Mouse (Mus musculus): ENCODE measurements around the gene Gna14. TPM values are rescaled to one million over a fixed set of nuclear protein-coding genes. Genes with fewer than 3 reads are reported as not detected.
A peak's percentile ranks its signal among the peaks of the same experiment; 100 is the strongest.

The Gna14 gene
- polyA plus RNA-seq (2012; ENCODE audit: insufficient read depth, insufficient read length, low replicate concordance, missing spikeins) = not detected in 2 replicates

DNA sequence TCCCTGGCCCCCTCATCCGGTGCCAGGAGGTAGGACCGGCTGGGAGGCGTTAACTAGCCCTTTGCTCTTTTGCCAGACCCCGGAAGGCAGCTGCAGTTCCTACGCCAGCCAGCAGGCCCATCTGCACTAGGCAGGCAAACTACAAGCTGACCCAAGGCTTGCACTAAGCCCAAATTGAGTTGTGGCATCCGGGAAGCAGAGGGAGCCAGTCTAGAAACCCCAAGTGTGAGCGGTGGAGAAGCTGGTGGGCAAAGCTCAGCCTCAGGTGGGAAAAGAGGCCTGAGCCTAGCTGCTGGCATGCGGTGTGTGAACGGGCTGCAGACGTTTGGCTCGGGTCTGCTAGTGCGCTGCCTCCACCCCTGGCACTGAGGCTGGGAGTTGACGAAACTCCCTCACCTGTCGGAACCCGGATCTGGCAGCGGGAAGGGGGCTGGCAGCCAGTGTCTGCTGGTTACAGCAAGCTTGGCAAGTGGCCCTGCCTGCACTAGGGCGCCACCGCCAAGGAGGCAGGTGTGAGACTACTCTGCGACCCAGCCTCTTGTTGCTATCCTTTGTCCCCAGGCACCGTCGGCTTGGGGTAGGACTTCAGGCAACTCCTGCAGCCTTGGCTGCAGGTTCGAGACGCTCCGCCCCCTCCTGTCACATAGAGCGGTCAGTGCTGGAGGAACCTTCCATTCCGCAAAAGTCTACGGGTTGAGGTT is at the start of gene Gna14:
Gene Gna14 (plus strand): TSS at position 232 of the 701 bp plus-strand sequence.
- Histone ChIP-seq H3K4me1 (ENCODE audit: control insufficient read depth, insufficient read depth, low read length) (peaks cover 18% of the 10 kb centered on the region), H3K27ac (ENCODE audit: insufficient read depth, low read depth, low read length) (no peak within 1 kb of the TSS), H3K4me3 (ENCODE audit: insufficient read depth, low read depth, low read length) (peak within 1 kb of the TSS; percentile 30)
- 3% methylated on average over 27 of the region's 27 CpGs for WGBS
- TF ChIP-seq POLR2A (IDR thresholded peaks at IDR 0.05; ENCODE audit: insufficient read depth, low read depth, low read length) (no peak), CTCF (IDR thresholded peaks at IDR 0.05; ENCODE audit: insufficient read depth, low read depth, low read length) (peak; percentile 57; the same call in 1 of the 2 replicates)

GRCm38 (mm10) chr19:16386514-16386913 is 49.0 kb upstream of the Gna14 start:
- 22% methylated on average over 6 of the region's 6 CpGs for WGBS
- Histone ChIP-seq H3K4me1 (ENCODE audit: control insufficient read depth, insufficient read depth, low read length) (peaks cover 8% of the 10 kb centered on the region; the same call in 1 of the 2 replicates), H3K27ac (ENCODE audit: insufficient read depth, low read depth, low read length) (no peak overlapping the region), H3K4me3 (ENCODE audit: insufficient read depth, low read depth, low read length) (no peak overlapping the region)
- TF ChIP-seq POLR2A (IDR thresholded peaks at IDR 0.05; ENCODE audit: insufficient read depth, low read depth, low read length) (no peak), CTCF (IDR thresholded peaks at IDR 0.05; ENCODE audit: insufficient read depth, low read depth, low read length) (no peak)

GRCm38 (mm10) chr19:16390192-16390795 is 45.3 kb upstream of the Gna14 start:
- TF ChIP-seq POLR2A (IDR thresholded peaks at IDR 0.05; ENCODE audit: insufficient read depth, low read depth, low read length) = no peak
- H3K4me1 ChIP-seq (ENCODE audit: control insufficient read depth, insufficient read depth, low read length) = peaks cover 6% of the 10 kb centered on the region; the same call in 1 of the 2 replicates
- no peak overlapping the region for H3K27ac ChIP-seq (ENCODE audit: insufficient read depth, low read depth, low read length)
- WGBS = 76% methylated on average over 6 of the region's 6 CpGs
- H3K4me3 ChIP-seq (ENCODE audit: insufficient read depth, low read depth, low read length) = no peak overlapping the region

DNA sequence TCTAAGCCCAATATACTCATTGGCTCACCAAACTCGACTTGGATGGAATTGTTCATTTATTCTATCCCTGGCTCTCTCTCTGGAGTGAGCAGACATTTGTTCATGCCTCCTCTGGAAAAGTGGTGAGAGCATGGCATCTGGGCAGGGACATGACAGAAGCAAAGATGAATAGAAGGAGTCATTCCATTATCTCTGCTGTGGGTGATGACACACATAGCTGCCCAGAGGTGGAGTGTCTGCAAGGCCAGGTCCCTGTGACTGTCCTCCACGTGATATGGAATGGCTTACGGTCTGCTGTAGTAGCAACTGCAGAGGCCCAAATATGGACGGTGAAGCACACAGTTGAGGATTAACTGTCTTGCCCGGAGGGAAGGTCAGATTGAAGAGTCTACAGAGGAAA is 41.2 kb upstream of the Gna14 start:
- Histone ChIP-seq H3K27ac (ENCODE audit: insufficient read depth, low read depth, low read length) (no peak overlapping the region), H3K4me3 (ENCODE audit: insufficient read depth, low read depth, low read length) (no peak overlapping the region), H3K4me1 (ENCODE audit: control insufficient read depth, insufficient read depth, low read length) (no peaks in the 10 kb centered on the region)
- TF ChIP-seq CTCF (IDR thresholded peaks at IDR 0.05; ENCODE audit: insufficient read depth, low read depth, low read length) (no peak), POLR2A (IDR thresholded peaks at IDR 0.05; ENCODE audit: insufficient read depth, low read depth, low read length) (no peak)
- WGBS = 90% methylated on average over 5 of the region's 5 CpGs

GRCm38 (mm10) chr19:16403101-16403500 is 32.5 kb upstream of the Gna14 start:
- Histone ChIP-seq H3K4me3 (ENCODE audit: insufficient read depth, low read depth, low read length) (no peak overlapping the region), H3K4me1 (ENCODE audit: control insufficient read depth, insufficient read depth, low read length) (no peaks in the 10 kb centered on the region), H3K27ac (ENCODE audit: insufficient read depth, low read depth, low read length) (no peak overlapping the region)
- 95% methylated on average over 6 of the region's 6 CpGs for WGBS
- TF ChIP-seq CTCF (IDR thresholded peaks at IDR 0.05; ENCODE audit: insufficient read depth, low read depth, low read length) = no peak
- TF ChIP-seq POLR2A (IDR thresholded peaks at IDR 0.05; ENCODE audit: insufficient read depth, low read depth, low read length) = no peak

GRCm38 (mm10) chr19:16407727-16408126 is 27.8 kb upstream of the Gna14 start:
- TF ChIP-seq POLR2A (IDR thresholded peaks at IDR 0.05; ENCODE audit: insufficient read depth, low read depth, low read length) (no peak), CTCF (IDR thresholded peaks at IDR 0.05; ENCODE audit: insufficient read depth, low read depth, low read length) (no peak)
- H3K4me3 ChIP-seq (ENCODE audit: insufficient read depth, low read depth, low read length) = no peak overlapping the region
- H3K4me1 ChIP-seq (ENCODE audit: control insufficient read depth, insufficient read depth, low read length) = no peaks in the 10 kb centered on the region
- WGBS = 76% methylated on average over 1 of the region's 1 CpGs
- no peak overlapping the region for H3K27ac ChIP-seq (ENCODE audit: insufficient read depth, low read depth, low read length)

DNA sequence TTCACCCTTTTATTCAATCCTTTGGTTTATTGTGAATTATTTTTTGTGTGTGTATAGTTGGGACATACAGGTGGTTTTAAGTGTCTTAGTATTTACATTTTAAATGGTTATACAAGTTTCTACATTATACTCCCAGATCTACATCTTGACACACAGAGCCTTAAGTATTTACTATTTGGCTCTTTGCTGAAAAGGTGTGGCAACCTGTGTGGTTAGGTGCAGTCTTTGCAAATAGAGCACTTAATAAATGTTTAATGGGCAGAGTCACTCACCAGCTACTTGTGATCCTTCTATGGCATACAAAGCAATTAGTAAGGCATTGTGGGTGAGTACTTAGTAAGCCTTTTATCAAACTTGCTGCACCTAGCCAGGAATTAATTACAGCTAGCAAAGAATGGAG is 24.3 kb upstream of the Gna14 start:
- Histone ChIP-seq H3K4me1 (ENCODE audit: control insufficient read depth, insufficient read depth, low read length) (no peaks in the 10 kb centered on the region), H3K27ac (ENCODE audit: insufficient read depth, low read depth, low read length) (no peak overlapping the region), H3K4me3 (ENCODE audit: insufficient read depth, low read depth, low read length) (no peak overlapping the region)
- TF ChIP-seq POLR2A (IDR thresholded peaks at IDR 0.05; ENCODE audit: insufficient read depth, low read depth, low read length) (no peak), CTCF (IDR thresholded peaks at IDR 0.05; ENCODE audit: insufficient read depth, low read depth, low read length) (no peak)

DNA sequence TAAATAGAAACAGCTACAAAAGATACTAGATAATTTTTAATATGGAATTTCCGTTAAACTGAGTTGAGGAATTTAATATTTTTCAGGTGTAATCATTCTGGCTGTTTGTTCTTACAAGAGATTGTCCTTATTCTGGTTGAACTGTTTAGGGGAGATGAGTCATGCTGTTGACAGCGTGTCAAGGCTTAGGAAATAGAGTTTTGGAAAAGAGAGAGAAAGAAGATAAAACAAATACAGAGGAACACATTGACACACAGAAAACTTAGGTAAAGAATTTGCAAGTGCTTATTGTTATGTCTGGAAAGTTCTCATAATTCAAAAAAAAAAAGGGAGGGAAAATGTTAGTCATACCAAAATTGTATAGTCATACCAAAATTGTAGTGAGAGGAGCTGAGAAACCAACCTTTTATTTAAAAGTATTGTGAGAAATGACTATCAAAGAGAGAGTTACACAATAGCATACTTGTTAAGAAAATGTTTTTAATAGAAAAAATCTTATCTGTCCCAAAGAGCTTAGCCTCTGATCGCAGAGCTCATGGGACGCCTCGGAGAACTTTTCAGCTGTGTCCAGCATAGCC is 17.4 kb upstream of the Gna14 start:
- H3K4me3 ChIP-seq (ENCODE audit: insufficient read depth, low read depth, low read length) = no peak overlapping the region
- no peak for TF ChIP-seq POLR2A (IDR thresholded peaks at IDR 0.05; ENCODE audit: insufficient read depth, low read depth, low read length)
- no peak for TF ChIP-seq CTCF (IDR thresholded peaks at IDR 0.05; ENCODE audit: insufficient read depth, low read depth, low read length)
- 93% methylated on average over 5 of the region's 5 CpGs for WGBS
- H3K4me1 ChIP-seq (ENCODE audit: control insufficient read depth, insufficient read depth, low read length) = no peaks in the 10 kb centered on the region
- H3K27ac ChIP-seq (ENCODE audit: insufficient read depth, low read depth, low read length) = no peak overlapping the region

GRCm38 (mm10) chr19:16425596-16425995 is 10.0 kb upstream of the Gna14 start:
- WGBS = 90% methylated on average over 2 of the region's 2 CpGs
- Histone ChIP-seq H3K4me1 (ENCODE audit: control insufficient read depth, insufficient read depth, low read length) (no peaks in the 10 kb centered on the region), H3K27ac (ENCODE audit: insufficient read depth, low read depth, low read length) (no peak overlapping the region), H3K4me3 (ENCODE audit: insufficient read depth, low read depth, low read length) (no peak overlapping the region)
- TF ChIP-seq CTCF (IDR thresholded peaks at IDR 0.05; ENCODE audit: insufficient read depth, low read depth, low read length) (no peak), POLR2A (IDR thresholded peaks at IDR 0.05; ENCODE audit: insufficient read depth, low read depth, low read length) (no peak)

Measured in olfactory bulb, adult 2 months (tissue).